Mouse (Mus musculus) MEL-GATA-1-ER (cell line): ENCODE measurements around the gene Capn7.
A peak's percentile ranks its signal among the peaks of the same experiment; 100 is the strongest.

Source experiments
- DNase-seq: peaks from one replicate; pipeline ENCODE4 v3.0.0-alpha.2; 2012; ENCODE audit warnings: low read depth; ENCODE audit errors: extremely low read depth

Gene Capn7

GRCm38 (mm10) chr14:31394822-31395532 is 58.5 kb downstream of the Capn7 start:
- no peak for DNase-seq

GRCm38 (mm10) chr14:31395629-31396199 is 59.3 kb downstream of the Capn7 start:
- DNase-seq = no peak

- DNase-seq = no peak
Measured at GRCm38 (mm10) chr14:31396428-31396827, 60.0 kb downstream of the Capn7 start.

GRCm38 (mm10) chr14:31397353-31397752 is 60.9 kb downstream of the Capn7 start:
- DNase-seq = no peak

GRCm38 (mm10) chr14:31397791-31398595 is 61.6 kb downstream of the Capn7 start:
- no peak for DNase-seq

- no peak for DNase-seq
Measured at GRCm38 (mm10) chr14:31398819-31399218, 62.4 kb downstream of the Capn7 start.

GRCm38 (mm10) chr14:31399271-31399670 is 62.8 kb downstream of the Capn7 start:
- DNase-seq = no peak

GRCm38 (mm10) chr14:31400246-31400645 is 63.8 kb downstream of the Capn7 start:
- DNase-seq = no peak

- no peak for DNase-seq
Measured at GRCm38 (mm10) chr14:31400896-31401295, 64.5 kb downstream of the Capn7 start.

- no peak for DNase-seq
Measured at GRCm38 (mm10) chr14:31401918-31402427, 65.5 kb downstream of the Capn7 start.

- peak; percentile 19 for DNase-seq
Measured at GRCm38 (mm10) chr14:31402693-31403092, 66.3 kb downstream of the Capn7 start.

GRCm38 (mm10) chr14:31403556-31403955 is 67.1 kb downstream of the Capn7 start:
- DNase-seq = no peak

GRCm38 (mm10) chr14:31403995-31404394 is 67.6 kb downstream of the Capn7 start:
- DNase-seq = no peak

- no peak for DNase-seq
Measured at GRCm38 (mm10) chr14:31404663-31405062, 68.2 kb downstream of the Capn7 start.

GRCm38 (mm10) chr14:31405652-31406051 is 69.2 kb downstream of the Capn7 start:
- no peak for DNase-seq

- no peak for DNase-seq
Measured at GRCm38 (mm10) chr14:31406154-31406810, 69.8 kb downstream of the Capn7 start.

GRCm38 (mm10) chr14:31407208-31407607 is 70.8 kb downstream of the Capn7 start:
- no peak for DNase-seq

GRCm38 (mm10) chr14:31407911-31408604 is 71.6 kb downstream of the Capn7 start:
- DNase-seq = no peak

GRCm38 (mm10) chr14:31408666-31409065 is 72.2 kb downstream of the Capn7 start:
- DNase-seq = no peak

GRCm38 (mm10) chr14:31410123-31410724 is 73.8 kb downstream of the Capn7 start:
- DNase-seq = no peak

GRCm38 (mm10) chr14:31410737-31411136 is 74.3 kb downstream of the Capn7 start:
- no peak for DNase-seq
